Mouse (Mus musculus) activated CD4-positive, CD25-positive, alpha-beta regulatory T cell, adult 4 months (primary cell): ENCODE measurements around the gene Spats1. TPM values are rescaled to one million over a fixed set of nuclear protein-coding genes. Genes with fewer than 3 reads are reported as not detected.

Experiments used
- ATAC-seq: one replicate; pipeline ENCODE4 v1.8.0; 2017
- polyA plus RNA-seq, 2 experiments: library from polyadenylated mRNA; unstranded; fragments of 100-300 nt; shearing (Covaris generic); gene quantifications; one replicate each; pipeline ENCODE4 v1.2.1; 2017

Gene Spats1
- polyA plus RNA-seq = under 1 TPM; 0.43 to 0.74 TPM

DNA sequence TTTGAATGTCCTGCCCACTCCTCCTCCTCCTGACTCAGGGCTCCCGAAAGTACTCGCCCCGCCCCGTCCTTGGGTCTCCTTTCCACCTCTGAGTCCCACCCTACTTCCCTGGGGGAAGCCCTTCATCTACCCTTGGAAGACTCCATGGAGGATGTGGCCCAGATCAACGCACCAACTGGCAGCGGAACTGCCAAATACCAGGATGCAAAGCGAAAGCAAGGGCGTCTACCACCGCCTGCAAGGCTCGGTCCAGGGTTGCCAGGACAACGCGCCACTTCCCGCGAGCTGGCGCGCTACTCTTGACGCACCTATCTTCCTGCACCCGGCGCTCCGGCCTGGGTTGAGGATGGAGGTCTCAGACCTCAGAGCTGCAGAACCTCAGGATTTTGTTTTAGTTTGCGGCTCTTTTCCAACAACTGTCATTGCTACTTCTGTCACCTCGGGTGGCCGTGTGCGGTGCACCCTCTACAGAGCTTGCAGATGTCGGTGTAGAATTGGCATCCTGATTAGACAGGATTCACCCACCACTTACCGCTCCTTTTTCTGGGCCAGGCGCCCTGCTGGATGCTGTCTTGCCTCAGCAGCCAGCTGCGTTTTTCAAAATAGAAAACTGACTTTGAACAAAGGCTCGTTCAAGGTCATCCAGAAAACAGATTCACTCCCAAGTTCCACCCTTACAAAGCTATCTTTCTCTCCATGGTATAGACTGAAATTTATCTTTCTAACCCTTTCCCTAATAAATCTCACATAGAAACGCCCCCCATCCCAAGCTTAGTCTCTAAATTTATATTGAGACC is at the start of gene Spats1:
Gene Spats1 (minus strand): TSS at position 747 of the 797 bp plus-strand sequence.
- ATAC-seq = peak; percentile 96

GRCm38 (mm10) chr17:45524961-45525360 is 49.7 kb upstream of the Spats1 start:
- ATAC-seq = no peak

DNA sequence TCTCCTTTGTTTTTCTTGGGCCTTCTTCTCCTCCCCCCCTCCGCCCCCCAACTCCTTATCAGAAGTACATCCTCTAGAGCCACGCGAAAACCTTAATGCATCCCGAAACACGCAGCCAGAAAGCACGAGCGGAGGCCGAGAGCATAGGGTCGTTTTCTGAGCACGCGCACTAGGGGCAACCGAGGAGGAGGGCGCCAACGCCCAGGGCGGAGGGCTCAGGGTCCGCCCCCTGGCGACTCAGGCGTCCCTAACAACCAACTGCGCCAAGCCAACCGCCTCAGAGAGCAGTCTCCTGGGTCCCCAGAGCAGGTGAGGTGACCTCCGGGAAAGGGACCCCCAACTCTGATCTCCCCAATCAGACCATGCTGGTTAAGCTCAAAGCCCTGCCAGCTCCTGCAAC is 48.0 kb upstream of the Spats1 start, which contains the start of gene Tcte1:
Gene Tcte1 (plus strand): TSS at position 172 of the 400 bp plus-strand sequence.
- no peak for ATAC-seq

GRCm38 (mm10) chr17:45520136-45520535 is 44.9 kb upstream of the Spats1 start:
- no peak for ATAC-seq

DNA sequence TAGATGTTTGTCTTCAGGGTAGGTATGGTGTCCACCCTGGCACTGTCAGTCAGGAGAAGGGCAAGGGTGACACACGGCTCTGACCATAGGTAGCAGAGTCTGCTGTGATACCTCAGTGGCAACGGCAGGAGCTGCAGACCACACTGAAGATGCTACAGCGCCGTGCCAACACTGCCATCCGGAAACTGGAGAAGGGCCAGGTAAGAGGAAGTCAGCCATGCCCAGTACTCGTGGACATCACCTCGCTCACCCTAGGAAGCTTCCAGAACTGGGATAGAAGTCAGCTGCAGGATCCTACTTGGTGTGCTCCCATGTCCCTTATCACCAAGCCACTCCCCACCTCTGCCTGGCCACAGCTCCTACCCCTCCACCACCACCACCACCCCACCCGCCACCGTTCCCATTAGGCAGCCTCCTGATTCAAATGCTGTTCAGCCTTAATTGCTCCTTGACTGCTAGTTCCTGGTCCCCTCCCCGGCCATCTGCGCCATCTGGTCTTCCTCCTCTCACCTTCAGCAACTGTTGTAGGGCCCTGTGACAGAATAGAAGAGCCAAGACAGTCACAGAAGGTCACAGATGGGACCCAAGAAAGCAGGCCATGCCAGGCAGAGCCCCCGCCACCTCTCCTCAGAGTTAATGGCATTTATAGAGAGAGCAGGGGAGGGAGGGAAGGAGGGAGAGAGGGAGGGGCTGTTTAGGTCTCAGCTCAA is 43.7 kb upstream of the Spats1 start:
- no peak for ATAC-seq

GRCm38 (mm10) chr17:45517549-45518215 is 42.5 kb upstream of the Spats1 start:
- ATAC-seq = no peak

- no peak for ATAC-seq
Observed at GRCm38 (mm10) chr17:45517135-45517534, 41.9 kb upstream of the Spats1 start.

DNA sequence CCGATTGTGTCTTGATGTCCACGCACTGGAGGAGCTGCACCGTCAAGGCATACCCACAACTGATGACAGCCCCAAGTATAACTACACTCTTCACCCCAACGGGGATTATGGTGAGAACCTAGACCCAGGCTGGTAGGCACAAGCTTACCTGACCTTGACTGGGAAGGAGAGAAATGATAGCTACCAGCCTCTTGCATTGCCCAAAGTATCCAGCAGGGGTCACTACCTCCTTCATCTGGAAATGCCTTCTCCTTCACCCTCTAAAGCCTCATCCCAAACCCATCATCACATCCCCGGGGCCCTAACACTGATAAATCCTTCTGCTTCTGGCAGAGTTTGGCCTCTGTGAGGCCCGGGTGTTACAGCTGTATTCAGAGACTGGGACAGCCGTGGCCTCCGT is 41.3 kb upstream of the Spats1 start:
- ATAC-seq = peak; percentile 65

- no peak for ATAC-seq
Observed at GRCm38 (mm10) chr17:45515806-45516205, 40.6 kb upstream of the Spats1 start.

DNA sequence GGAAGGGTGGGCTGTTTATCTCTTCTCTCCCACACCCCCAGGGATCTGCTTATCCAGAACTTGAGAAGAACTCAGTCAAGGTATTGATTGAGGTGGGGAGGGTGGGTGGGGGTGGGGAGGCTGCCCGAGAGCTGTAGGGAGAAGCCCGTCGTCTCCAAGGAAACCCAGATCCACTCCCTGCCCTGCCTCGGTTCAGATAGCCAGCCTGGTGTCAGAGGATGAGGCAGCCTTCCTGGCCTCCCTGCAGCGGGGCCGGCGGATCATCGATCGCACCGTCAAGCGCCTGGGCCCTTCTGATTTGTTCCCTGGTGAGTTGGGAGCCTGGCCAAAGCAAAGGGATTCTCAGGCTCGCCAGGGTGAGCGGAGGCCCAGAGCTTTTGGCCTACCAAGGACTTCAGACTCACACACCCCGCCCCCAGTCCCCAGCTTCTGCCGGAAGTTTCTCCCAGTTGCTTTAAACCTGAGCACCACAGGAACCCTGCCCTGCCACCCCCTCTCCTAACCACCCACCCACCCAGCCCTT is 40.0 kb upstream of the Spats1 start:
- no peak for ATAC-seq

GRCm38 (mm10) chr17:45511757-45512156 is 36.5 kb upstream of the Spats1 start:
- no peak for ATAC-seq

DNA sequence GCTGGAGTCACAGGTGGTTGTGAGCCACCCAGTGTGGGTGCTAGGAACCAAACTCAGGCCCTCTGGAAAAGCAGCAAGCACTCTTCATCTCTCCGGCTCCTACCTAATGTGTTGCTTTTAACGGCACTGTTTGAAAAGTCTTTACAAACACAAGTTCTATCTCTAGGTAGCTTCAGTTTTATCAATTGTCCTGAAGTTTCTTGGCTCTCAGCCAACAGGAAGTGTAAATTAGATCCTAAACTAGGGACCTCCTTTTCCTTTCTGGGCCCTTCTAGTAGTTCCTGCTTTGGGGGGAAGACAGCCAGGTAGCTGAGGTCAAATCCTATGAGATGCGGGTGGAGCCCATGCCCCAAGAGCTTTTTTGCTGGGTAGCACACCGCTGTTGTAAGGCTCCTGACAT is 35.7 kb upstream of the Spats1 start:
- ATAC-seq = no peak

GRCm38 (mm10) chr17:45506700-45507189 is 31.5 kb upstream of the Spats1 start, which contains the start of gene Aars2:
Aars2 (plus strand) TSS chr17:45506841.
- peak; percentile 93 for ATAC-seq

GRCm38 (mm10) chr17:45505941-45506465 is 30.8 kb upstream of the Spats1 start:
- no peak for ATAC-seq

- ATAC-seq = no peak
Observed at GRCm38 (mm10) chr17:45503301-45503973, 28.2 kb upstream of the Spats1 start.

- ATAC-seq = no peak
Observed at GRCm38 (mm10) chr17:45502324-45502723, 27.1 kb upstream of the Spats1 start.

DNA sequence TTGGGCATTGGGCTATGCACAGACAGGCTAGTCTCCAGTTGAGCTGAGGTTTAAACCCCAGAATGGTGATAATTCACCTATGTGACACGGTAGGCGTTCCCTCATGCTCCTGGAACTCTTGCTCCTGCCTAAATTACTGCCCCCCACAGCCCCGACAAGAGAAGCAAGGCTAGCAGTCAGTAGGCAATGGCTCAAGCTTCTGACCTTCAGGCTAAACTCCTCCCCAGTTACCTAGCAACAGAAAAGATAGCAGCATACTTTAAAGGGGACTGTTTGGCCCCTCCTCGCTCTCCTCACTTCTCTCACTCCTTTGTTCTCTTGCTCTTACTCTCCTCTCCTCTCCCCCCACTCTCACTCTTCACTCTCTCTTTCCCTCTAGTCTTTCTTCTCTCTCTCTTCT is 25.8 kb upstream of the Spats1 start:
- no peak for ATAC-seq

DNA sequence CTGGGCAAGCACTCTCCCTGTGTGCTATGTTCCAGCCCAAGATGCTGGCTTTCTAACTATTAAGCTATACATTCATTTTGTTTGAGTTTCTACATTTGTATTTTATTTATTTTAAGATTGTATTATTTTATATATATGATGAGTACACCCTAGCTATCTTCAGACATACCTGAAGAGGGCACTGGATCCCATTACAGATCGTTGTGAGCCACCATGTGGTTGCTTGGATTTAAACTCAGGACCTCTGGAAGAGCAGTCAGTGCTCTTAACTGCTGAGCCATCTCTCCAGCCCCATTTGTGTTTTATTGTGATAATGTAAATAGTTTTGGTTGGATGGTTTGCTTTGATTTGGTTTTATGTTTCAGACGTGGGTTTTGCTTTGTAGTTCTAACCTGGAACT is 24.3 kb upstream of the Spats1 start:
- ATAC-seq = no peak

GRCm38 (mm10) chr17:45498397-45498796 is 23.2 kb upstream of the Spats1 start:
- ATAC-seq = no peak

DNA sequence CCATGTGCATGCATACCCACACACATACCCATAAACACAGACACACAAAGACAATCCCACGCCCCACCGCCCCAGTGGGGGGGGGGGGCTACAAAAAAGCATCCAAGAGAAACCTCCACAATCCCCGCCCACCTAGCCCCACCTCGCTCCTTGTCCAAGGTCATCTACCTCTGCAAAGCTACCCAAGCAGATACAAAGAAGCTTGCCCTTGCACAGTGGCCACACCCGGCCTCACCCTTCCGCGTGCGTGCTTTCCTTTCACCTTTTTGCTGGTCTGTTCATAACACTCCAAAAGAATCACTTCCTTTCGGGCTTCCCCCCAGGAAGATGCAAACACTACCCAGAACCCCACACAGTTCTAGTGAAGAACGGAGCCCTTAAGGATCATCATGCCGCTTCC is 20.2 kb upstream of the Spats1 start:
- no peak for ATAC-seq

DNA sequence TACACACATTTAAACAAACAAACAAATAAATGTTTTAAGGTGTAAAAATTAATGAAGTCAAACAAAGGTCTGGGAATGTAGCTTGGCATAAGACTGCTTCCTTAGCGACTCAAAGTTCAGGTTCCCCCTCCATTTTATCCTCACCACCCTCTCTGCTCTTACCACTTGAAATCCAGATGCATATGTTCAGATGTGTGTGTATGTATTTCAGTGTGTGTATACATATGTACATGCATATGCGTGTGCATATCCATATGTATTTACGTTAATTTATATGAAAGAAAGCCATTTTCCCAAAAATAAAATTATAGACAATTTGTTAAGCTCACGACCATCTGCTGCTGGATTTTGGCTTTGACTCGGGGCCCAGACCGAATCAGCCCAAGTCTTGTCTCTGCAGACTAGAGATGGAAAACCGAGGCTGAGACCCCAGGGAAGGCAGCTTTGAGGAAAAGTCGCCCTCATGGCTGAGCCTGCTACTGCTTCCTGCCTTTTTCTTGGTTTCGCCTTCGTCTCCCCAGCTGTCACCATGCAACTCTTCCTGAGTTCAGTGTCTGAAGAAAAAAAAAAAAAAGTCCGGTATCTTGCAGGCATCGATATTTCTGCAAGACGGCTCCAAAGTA is 15.4 kb upstream of the Spats1 start:
- ATAC-seq = no peak

DNA sequence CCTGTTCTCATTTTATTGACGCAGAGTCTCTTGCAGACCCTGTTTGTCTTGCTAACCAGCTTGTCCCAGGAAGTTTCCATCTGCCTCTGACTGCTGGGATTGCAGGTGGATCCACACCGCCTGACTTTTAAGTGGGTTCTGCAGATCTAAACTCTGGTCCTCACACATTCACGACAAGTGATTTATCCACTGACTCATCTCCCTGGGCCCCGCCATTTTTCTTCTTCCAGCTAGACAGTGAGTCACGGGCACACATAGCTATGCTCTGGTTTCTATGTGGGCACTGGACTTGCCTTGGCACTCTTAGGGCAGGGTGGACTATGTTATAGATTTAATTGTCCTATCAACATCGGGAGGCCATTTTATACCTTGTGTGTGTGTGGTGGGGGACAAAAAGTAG is 14.5 kb upstream of the Spats1 start:
- ATAC-seq = no peak
